In the genomic region with DNA sequence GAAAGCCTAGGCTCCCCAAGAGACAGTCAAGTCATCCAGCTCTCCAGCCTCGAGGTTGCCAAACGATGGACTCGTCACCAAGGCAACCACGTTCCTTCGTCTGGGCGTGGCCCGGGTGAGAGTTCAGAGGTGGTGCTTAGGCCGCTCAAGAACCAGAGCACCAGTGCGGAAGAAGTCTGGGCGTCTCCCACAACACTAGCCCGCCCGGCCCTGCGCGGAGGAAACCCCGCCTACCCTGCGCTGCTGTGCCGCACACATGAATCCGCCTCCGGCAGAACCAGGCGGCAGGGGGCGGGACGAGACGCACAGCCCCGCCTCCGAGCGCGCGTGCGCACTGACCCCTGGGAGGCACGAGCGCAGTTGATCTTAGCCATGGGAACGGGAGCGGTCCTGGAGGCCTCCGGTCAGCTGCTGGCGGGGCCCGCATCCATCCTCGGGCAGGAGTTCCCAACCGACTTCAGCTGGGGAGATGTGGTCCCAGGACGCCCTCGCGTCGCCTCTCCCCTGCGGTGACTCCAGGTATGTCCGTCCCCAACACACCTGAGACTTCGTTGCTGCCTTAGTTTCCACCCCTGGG, we compare ENCODE assay signal across 8 mouse cellular contexts. TPM values are rescaled to one million over a fixed set of nuclear protein-coding genes. Genes with fewer than 3 reads are reported as not detected.
DNase-seq lines count a peak whose midpoint lies in the region; ATAC-seq lines count a peak whose summit lies in the region.

A gene (plus strand): TSS at position 363 of the 577 bp plus-strand sequence.

- peak; percentile 99 for ATAC-seq in inflammation-experienced regulatory T-cells, adult 6 months
- ATAC-seq in megakaryocyte-erythroid progenitor cell, adult 5-6 weeks (replicated peaks; ENCODE audit: low FRiP score, low TSS enrichment, poor library complexity, severe bottlenecking): peak; percentile 99

- intact Hi-C loops in gastrocnemius, postnatal 14 days (cut with DNase I; ENCODE audit: low total_unique reads): loop anchor here (10.0 kb wide), 1 partner anchor 129 kb away; a partner anchor contains a TSS
- intact Hi-C loops in left cerebral cortex, postnatal 10 days (cut with DNase I): no loop called here

- DNase-seq in adrenal gland, adult (ENCODE audit: inconsistent age in 2 of 2, low spot score in 1 of 2): peak; percentile 98 to 99
- peak; percentile 98 for DNase-seq in embryo, embryonic 10.5 days (ENCODE audit: low spot score)
- peak; percentile 97 for DNase-seq in gastrocnemius, postnatal 14 days
- peak; percentile 90 to 97 for DNase-seq in left cerebral cortex, postnatal 10 days (ENCODE audit: extremely low spot score in 1 of 2, low spot score in 2 of 2)
- DNase-seq in right cerebral cortex, postnatal 25 days: peak; percentile 95
- peak; percentile 95 for DNase-seq in urinary bladder, postnatal 4 days (ENCODE audit: low spot score in 2 of 2)

RNA-seq across cellular contexts. Expression of the gene that starts here (rescaled TPM):
- 1 to 10 TPM; 2.1 to 2.6 TPM for total RNA-seq in gastrocnemius, postnatal 14 days (2021)
- 1 to 10 TPM; 4.1 to 4.9 (median 4.1) TPM for polyA plus RNA-seq in inflammation-experienced regulatory T-cells, adult 6 months (2017; shearing (Covaris generic))
- 10 to 100 TPM; 32.3 to 33.3 TPM for total RNA-seq in left cerebral cortex, postnatal 10 days (2021)
- total RNA-seq in megakaryocyte-erythroid progenitor cell, adult 5-6 weeks (2014; fragmentation: Nextera tagmentation): 2.3 and 4.4 TPM in 2 replicates
- 2.9 and 4.1 TPM in 2 replicates for total RNA-seq in megakaryocyte-erythroid progenitor cell, adult 5-6 weeks (2017)

Comparison
In these comparisons a context has a peak if more than half of its experiments do, and no peak if none do; other contexts are left out.
1. Peak in every context shown above with its lines: DNase-seq and ATAC-seq.
2. RNA of the gene that starts here (total RNA-seq): 32.3 to 33.3 TPM in left cerebral cortex, postnatal 10 days; 2.3 to 4.4 TPM in megakaryocyte-erythroid progenitor cell, adult 5-6 weeks and 2.1 to 2.6 TPM in gastrocnemius, postnatal 14 days; every median in the first group is over 4 times any median in the second.